39 mouse cellular contexts compared by ENCODE assay signal in the genomic region with DNA sequence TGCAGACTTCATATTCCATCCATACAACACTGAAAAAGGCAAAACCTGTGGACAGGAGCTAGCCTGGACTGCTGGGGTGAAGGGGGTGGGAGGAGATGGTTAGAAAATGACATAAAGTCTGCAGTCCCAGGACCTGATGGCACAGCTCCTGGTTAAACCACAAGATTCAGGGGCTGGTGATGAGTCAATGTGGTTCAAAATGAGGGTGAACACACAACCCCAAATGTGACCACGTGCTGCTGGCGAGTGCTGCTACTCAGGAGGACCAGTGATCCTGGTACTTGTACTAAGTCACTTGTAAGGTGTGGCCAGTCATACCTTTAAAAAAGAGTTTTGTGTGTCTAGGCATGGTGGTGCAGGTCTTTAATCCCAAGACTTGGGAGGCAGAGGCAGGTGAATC. TPM values are rescaled to one million over a fixed set of nuclear protein-coding genes. Genes with fewer than 3 reads are reported as not detected.
"Had no signal": no experiment of that assay in that cellular context is flagged by ENCODE, and none has a peak within 500 bp of the region (broad histone marks: within the 10 kb centered on the region; RNA-seq: fewer than 3 reads in every experiment).

No protein-coding gene starts in this region.

- H3K4me2 ChIP-seq: heart, embryonic 11.5 days; heart, embryonic 13.5 days; heart, embryonic 15.5 days; hindbrain, embryonic 13.5 days; hindbrain, embryonic 15.5 days; kidney, embryonic 15.5 days; limb, embryonic 13.5 days; limb, embryonic 15.5 days; liver, embryonic 13.5 days; liver, embryonic 15.5 days had no signal

- H3K27me3 ChIP-seq: heart, embryonic 13.5 days; heart, embryonic 15.5 days; hindbrain, embryonic 13.5 days; hindbrain, embryonic 15.5 days; kidney, embryonic 15.5 days; limb, embryonic 13.5 days; limb, embryonic 15.5 days; liver, embryonic 13.5 days; liver, embryonic 15.5 days had no signal

- H3K9me3 ChIP-seq: heart, embryonic 13.5 days; heart, embryonic 15.5 days; hindbrain, embryonic 13.5 days; hindbrain, embryonic 15.5 days; kidney, embryonic 15.5 days; limb, embryonic 13.5 days; limb, embryonic 15.5 days; liver, embryonic 13.5 days; liver, embryonic 15.5 days had no signal

- H3K4me3 ChIP-seq: heart, embryonic 13.5 days; heart, embryonic 15.5 days; hindbrain, embryonic 13.5 days; hindbrain, embryonic 15.5 days; kidney, embryonic 15.5 days; limb, embryonic 13.5 days; limb, embryonic 15.5 days; liver, embryonic 13.5 days; liver, embryonic 15.5 days had no signal

- ATAC-seq: hindbrain, postnatal 0 days; intestine, embryonic 16.5 days had no signal

- H3K36me3 ChIP-seq: heart, embryonic 13.5 days; heart, embryonic 15.5 days; hindbrain, embryonic 13.5 days; hindbrain, embryonic 15.5 days; kidney, embryonic 15.5 days; limb, embryonic 13.5 days; limb, embryonic 15.5 days; liver, embryonic 13.5 days; liver, embryonic 15.5 days had no signal

- H3K9ac ChIP-seq: heart, embryonic 13.5 days; heart, embryonic 15.5 days; hindbrain, embryonic 13.5 days; hindbrain, embryonic 15.5 days; kidney, embryonic 15.5 days; limb, embryonic 13.5 days; limb, embryonic 15.5 days; liver, embryonic 13.5 days; liver, embryonic 15.5 days had no signal

- DNase-seq: gastrocnemius, postnatal 14 days; gastrocnemius, postnatal 36 days; heart, adult 18-20 months; heart, postnatal 14 days; heart, postnatal 36 days; kidney, adult 11 months; kidney, adult 2 months; kidney, adult 9 months; kidney, postnatal 14 days; kidney, postnatal 36 days; layer of hippocampus, adult 9-11 months; layer of hippocampus, postnatal 36 days; liver, embryonic 13.5 days had no signal

- H3K4me1 ChIP-seq: heart, embryonic 13.5 days; heart, embryonic 15.5 days; hindbrain, embryonic 13.5 days; hindbrain, embryonic 15.5 days; kidney, embryonic 15.5 days; limb, embryonic 13.5 days; limb, embryonic 15.5 days; liver, embryonic 13.5 days; liver, embryonic 15.5 days had no signal

- H3K27ac ChIP-seq: heart, embryonic 13.5 days; heart, embryonic 15.5 days; hindbrain, embryonic 13.5 days; hindbrain, embryonic 15.5 days; hindbrain, postnatal 0 days; kidney, embryonic 15.5 days; kidney, postnatal 0 days; limb, embryonic 13.5 days; limb, embryonic 15.5 days; liver, embryonic 13.5 days; liver, embryonic 15.5 days had no signal

RNA-seq across cellular contexts. Expression of a gene that starts 13.2 kb away (rescaled TPM):
- total RNA-seq: gastrocnemius, adult 18-20 months; gastrocnemius, adult 8-10 months; gastrocnemius, postnatal 14 days; gastrocnemius, postnatal 36 days; hematopoietic stem cell, adult 5-6 weeks; hindbrain, postnatal 0 days; layer of hippocampus, adult 18-20 months; layer of hippocampus, adult 8-10 months; layer of hippocampus, postnatal 14 days; layer of hippocampus, postnatal 36 days; left cerebral cortex, adult 18-20 months; left cerebral cortex, postnatal 10 days; left cerebral cortex, postnatal 36 days; liver, adult 2 months had no signal
- polyA plus RNA-seq: heart, embryonic 11.5 days; heart, embryonic 13.5 days; hindbrain, embryonic 11.5 days; hindbrain, embryonic 13.5 days; hindbrain, embryonic 15.5 days; hindbrain, postnatal 0 days; intestine, embryonic 14.5 days; intestine, embryonic 16.5 days; kidney, adult 2 months; kidney, embryonic 15.5 days; kidney, postnatal 0 days; large intestine, adult 2 months; limb, embryonic 11.5 days; limb, embryonic 13.5 days; limb, embryonic 15.5 days; liver, embryonic 13.5 days; liver, embryonic 15.5 days had no signal
